Mouse (Mus musculus) brain, embryonic 18.5 days (tissue): ENCODE measurements around the gene Gcdh.

Experiments used
- DNase-seq: peaks from one replicate; pipeline ENCODE4 v3.0.0-alpha.2; 2012; ENCODE audit warnings: low read depth, low spot score

Gene Gcdh

DNA sequence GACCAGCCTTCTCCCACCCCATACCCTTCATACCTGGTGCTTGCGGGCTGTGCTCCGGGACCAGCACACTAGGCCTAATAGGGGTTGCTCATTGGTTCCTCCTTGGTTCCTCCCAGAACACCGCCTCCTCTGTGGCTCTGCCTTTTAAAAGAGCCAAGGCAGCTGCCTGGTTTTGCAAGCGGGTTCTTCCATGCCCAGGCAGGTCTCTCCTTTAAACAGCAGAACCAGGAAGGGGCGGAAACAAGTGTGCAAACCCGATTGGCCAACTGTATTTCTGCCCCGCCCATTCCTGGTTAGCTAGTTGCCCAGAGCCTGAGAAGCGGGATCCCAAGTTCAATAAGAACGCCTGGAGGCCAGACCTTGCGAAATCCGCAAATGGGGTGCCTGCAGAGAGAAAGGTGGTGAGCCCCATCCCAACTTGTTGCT, at the start of gene Gcdh:
Gene Gcdh, minus strand, starts transcription at position 213 of the 426 bp plus-strand sequence.
- DNase-seq: peak; percentile 94

DNA sequence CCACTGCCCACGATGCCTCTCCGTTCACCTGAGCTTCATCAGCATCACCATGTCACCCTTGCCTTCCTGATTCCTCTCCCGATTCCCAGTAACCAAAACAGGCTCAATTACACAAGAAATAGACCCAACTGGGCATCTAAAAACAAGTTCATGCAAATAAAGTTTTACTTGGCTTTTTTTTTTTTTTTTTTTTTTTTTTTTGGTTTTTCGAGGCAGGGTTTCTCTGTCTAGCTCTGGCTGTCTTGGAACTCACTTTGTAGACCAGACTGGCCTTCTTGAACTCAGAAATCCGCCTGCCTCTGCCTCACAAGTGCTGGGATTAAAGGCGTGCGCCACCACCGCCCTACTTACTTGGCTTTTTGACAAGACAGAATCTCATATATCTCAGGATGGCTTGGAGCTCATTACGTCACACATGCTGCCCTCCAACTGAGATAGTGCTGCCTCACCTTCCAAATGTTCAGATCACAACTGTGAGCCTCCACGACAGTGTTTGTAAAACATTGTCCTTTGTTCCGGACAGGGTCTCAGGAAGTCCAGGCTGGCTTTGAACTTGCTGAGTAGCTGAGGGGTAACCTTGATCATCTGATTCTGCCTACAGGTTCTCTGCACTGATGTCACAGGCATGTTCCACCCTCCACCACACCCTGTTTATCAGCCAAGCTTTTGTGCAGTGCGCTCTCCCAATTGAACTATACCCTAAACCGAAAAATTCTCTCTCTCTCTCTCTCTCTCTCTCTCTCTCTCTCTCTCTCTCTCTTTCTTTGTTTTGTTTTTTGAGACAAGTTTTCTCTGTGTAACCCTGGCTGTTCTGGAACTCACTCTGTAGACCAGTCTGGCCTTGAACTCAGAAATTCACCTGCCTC, 44.1 kb upstream of the Gcdh start:
- no peak for DNase-seq

DNA sequence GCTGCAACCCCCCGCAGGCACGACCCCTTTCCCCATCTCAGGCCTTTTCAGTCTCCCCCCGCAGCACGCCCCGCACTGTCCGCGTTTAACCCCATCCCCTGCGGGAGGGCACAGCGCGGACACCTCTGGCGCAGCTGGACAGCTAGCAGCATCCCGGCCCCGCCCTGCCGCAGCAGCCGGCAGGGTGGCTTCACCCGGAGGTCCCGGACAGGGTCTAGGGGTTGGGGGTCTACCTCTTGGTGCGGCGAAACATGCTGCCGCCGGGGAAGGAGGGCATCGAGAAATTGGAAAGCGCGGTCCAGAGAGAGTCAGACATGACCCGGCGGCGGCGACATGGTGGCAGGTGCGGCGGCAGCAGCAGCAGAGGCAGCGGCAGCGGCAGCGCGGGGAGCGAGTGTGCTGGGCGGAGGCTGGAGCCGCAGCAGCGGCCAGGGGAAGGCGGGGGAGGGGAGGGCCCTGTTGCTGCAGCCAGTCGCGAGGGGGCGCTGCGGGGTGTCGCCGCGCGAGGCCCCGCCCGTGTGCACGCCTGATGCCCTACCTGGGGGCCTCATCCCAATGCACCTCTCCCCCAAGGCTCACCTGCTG, 43.3 kb upstream of the Gcdh start, which contains the start of gene Mast1:
Gene Mast1, minus strand, starts transcription at position 398 of the 585 bp plus-strand sequence.
- no peak for DNase-seq

- DNase-seq: no peak
Measured at GRCm38 (mm10) chr8:84936041-84936961, 42.6 kb upstream of the Gcdh start.

- DNase-seq: no peak
Measured at GRCm38 (mm10) chr8:84935489-84935888, 41.8 kb upstream of the Gcdh start.

GRCm38 (mm10) chr8:84934860-84935259, 41.1 kb upstream of the Gcdh start:
- no peak for DNase-seq

- no peak for DNase-seq
Measured at GRCm38 (mm10) chr8:84933767-84934559, 40.2 kb upstream of the Gcdh start.

DNA sequence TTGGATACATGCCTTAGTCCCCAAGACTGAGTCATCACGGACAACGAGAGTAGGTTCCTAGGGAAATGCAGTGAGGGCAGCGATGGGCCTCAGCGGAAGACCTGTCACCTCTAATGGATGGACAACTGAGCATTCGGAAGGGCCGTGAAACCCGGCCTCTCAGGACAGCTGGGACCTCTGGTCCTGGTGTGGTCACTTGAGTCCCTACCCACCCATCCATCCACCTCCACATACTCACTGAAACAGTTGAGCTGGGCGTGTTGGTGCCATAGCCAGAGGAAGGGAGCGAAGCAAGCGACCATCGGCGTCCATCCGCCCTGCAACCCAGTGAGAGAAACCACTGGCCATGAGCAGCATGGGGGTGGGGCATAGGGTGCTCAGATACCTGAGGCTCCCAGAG, 36.9 kb upstream of the Gcdh start:
- DNase-seq: no peak

DNA sequence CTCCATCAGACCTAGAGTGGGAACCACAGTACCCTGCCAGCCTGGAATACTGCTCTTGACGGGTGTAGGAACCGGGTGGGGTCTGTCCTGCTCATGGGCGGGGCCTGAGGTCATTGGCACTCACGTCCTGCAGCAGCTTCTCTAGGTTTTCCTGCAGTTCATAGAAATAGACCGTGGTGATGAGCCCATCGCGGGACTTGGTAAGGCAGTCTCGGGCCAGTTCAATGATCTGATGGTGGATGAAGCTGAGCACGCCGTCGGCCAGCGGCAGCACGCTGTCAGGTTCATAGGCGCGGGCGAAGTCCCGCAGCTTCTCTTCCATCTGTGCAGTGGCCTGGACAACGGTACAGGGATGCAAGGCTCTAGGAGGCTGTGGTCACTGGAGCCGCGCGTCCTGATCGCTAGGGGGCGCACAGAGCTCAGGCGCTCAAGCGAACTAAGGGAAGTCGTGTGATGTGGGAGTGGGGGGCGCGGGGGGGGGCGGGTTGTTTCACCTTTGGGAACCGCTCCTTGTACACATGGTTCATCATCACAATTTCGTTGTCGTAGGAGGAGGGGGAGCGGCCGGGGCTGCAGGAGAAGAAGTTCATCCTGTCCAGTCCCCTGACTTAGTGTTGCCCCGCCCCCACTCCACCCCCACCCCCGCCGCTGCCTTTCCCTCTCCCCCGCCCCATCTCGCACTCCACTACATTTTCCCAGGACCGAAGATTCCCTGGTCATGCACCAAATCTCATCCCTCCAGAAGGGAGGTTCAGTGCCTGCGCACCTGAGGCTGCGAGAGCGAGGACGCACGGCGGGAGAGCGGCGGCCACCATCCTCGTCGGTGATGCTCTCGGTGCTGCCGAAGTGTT, 35.0 kb upstream of the Gcdh start:
- DNase-seq: no peak

GRCm38 (mm10) chr8:84927513-84927912, 33.8 kb upstream of the Gcdh start:
- no peak for DNase-seq

GRCm38 (mm10) chr8:84925557-84925956, 31.8 kb upstream of the Gcdh start:
- no peak for DNase-seq

GRCm38 (mm10) chr8:84921596-84921995, 27.9 kb upstream of the Gcdh start:
- DNase-seq: no peak

DNA sequence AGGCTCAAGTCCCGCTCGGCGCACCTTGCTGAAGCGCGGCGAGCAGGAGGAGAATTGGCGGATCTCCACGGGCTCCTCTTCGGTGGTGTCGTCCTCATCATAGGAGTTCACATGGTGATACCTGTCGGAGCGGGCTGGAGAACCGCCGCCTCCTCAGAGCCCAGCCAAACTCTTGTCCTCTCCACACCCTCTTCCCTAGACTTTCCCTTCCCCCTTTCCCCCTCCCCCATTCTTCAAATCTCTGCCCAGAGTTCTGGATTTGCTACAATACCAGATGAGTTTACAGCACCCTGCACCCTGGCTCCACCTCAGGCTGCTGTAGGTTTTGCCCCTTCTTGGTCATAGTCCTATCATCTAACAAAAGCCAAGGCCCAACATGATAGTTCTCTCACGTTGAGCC, 24.9 kb upstream of the Gcdh start:
- DNase-seq: no peak

DNA sequence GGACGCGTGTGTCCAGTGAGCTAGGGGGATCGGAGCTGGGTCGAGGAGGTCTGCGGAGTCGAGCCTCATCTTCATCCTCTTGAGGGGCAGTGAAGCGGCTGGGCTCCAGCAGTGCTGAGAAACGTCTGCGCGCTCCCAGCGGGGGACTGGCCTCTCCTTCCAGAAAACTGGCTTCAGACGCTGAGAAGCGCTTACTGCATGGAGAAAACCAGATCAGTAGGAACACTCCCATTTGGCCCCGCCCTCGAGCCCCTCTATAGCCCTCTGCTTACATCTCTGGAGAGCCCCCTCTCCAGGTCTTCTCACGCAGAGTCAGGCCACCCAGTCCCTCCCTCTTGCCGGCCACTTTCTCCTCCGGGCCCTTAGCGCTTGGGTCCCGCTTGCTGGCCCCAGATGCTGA, 24.1 kb upstream of the Gcdh start:
- DNase-seq: no peak

GRCm38 (mm10) chr8:84915269-84915668, 21.5 kb upstream of the Gcdh start:
- no peak for DNase-seq

GRCm38 (mm10) chr8:84913960-84914359, 20.2 kb upstream of the Gcdh start:
- no peak for DNase-seq

DNA sequence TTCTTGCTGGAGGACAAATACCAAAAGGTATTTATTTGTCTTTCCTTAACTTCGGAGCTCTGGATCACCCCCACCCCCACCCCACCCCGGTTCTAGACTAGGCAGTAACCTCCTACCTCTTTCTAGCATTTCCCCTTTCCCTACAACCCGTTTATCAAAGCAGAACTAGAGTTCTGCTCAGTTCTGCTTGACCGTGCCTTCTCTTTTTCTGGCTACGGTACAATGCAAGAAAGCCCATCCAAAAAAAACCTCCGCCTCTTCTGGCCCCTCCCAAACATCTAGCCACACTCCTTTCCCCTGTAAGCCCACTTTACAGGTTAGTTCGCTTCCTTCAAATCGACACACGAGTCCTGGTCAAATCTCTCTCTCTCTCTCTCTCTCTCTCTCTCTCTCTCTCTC, 19.8 kb upstream of the Gcdh start:
- no peak for DNase-seq

GRCm38 (mm10) chr8:84912895-84913501, 19.3 kb upstream of the Gcdh start:
- DNase-seq: no peak

- DNase-seq: no peak
Measured at GRCm38 (mm10) chr8:84912391-84912790, 18.7 kb upstream of the Gcdh start.

DNA sequence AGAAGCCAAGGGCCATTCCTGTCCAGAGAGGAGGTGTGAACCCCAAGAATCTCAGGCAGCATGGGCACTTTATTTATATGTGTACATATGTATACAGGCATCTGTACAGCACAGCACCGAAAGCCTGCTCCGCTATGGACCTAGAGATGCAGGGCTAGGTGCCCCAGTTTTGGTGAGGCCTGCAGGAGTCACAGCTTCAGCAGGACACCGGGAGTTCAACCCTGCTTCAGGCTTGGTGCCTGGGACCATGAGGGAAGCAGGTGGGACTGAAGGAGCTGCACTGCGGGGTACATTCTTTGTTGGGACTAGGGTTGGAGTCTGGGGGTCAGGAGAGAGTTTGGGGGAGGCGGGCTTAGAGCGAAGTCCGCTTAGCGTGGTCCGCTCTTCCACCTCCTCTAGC, 18.1 kb upstream of the Gcdh start:
- no peak for DNase-seq
